Mouse (Mus musculus) intestine, embryonic 15.5 days (tissue): Measurements from ENCODE around the gene P4hb. TPM values are rescaled to one million over a fixed set of nuclear protein-coding genes. Genes with fewer than 3 reads are reported as not detected.

Source experiments
- polyA plus RNA-seq: library from polyadenylated mRNA; unstranded; fragments of >200 nt; fragmentation: Nextera tagmentation; extraction: Ambion mirVana; gene quantifications from 2 replicates; pipeline ENCODE4 v1.2.1, GENCODE M21; 2015

The P4hb gene
- polyA plus RNA-seq, 1 experiment from 2014 or later, result 992 TPM

Other genes starting within 250 kb of the P4hb start
- 2,607 and 2,658 TPM in 2 replicates for gene Actg1, start 224.7 kb downstream of the P4hb start, polyA plus RNA-seq
- 0.18 TPM in 1 of 2 replicates, not detected in the other for gene Fscn2, start 211.7 kb downstream of the P4hb start, polyA plus RNA-seq
- gene Faap100, start 194.5 kb downstream of the P4hb start, polyA plus RNA-seq, result 24.2 and 29.4 TPM in 2 replicates
- 26.6 and 28.9 TPM in 2 replicates for gene Nploc4, start 135.5 kb downstream of the P4hb start, polyA plus RNA-seq
- not detected in 2 replicates for gene Tspan10, start 130.6 kb downstream of the P4hb start, polyA plus RNA-seq
- gene Pde6g, start 119.8 kb downstream of the P4hb start, polyA plus RNA-seq, result 0.18 and 0.34 TPM in 2 replicates
- 16.4 and 18.2 TPM in 2 replicates for gene Oxld1, start 115.2 kb downstream of the P4hb start, polyA plus RNA-seq
- 27.6 and 31.3 TPM in 2 replicates for gene Ccdc137, start 115.1 kb downstream of the P4hb start, polyA plus RNA-seq
- 34.7 and 36.5 TPM in 2 replicates for gene Arl16, start 105.6 kb downstream of the P4hb start, polyA plus RNA-seq
- 222 and 231 TPM in 2 replicates for gene Mrpl12, start 88.6 kb downstream of the P4hb start, polyA plus RNA-seq
- gene Slc25a10, start 81.4 kb downstream of the P4hb start, polyA plus RNA-seq, result 79.1 and 90.1 TPM in 2 replicates
- 0.58 and 0.67 TPM in 2 replicates for gene Gcgr, start 42.6 kb downstream of the P4hb start, polyA plus RNA-seq
- 135 and 142 TPM in 2 replicates for gene Mcrip1, start 23.5 kb downstream of the P4hb start, polyA plus RNA-seq
- gene Ppp1r27, start 22.1 kb downstream of the P4hb start, polyA plus RNA-seq, result not detected in 2 replicates
- 559 and 611 TPM in 2 replicates for gene Arhgdia, start 8.4 kb upstream of the P4hb start, polyA plus RNA-seq
- gene Alyref, start 25.1 kb upstream of the P4hb start, polyA plus RNA-seq, result 406 and 459 TPM in 2 replicates
- 178 and 194 TPM in 2 replicates for gene Anapc11, start 25.2 kb upstream of the P4hb start, polyA plus RNA-seq
- gene Npb, start 35.2 kb upstream of the P4hb start, polyA plus RNA-seq, result 2.7 and 3.6 TPM in 2 replicates
- 250 and 306 TPM in 2 replicates for gene Pcyt2, start 44.7 kb upstream of the P4hb start, polyA plus RNA-seq
- 40.1 and 42.2 TPM in 2 replicates for gene Sirt7, start 52.0 kb upstream of the P4hb start, polyA plus RNA-seq
- gene Mafg, start 60.3 kb upstream of the P4hb start, polyA plus RNA-seq, result 26.9 and 28.5 TPM in 2 replicates
- gene Pycr1, start 70.5 kb upstream of the P4hb start, polyA plus RNA-seq, result 26.4 TPM in 2 replicates
- gene Myadml2, start 74.9 kb upstream of the P4hb start, polyA plus RNA-seq, result not detected in 2 replicates
- gene Notum, start 87.9 kb upstream of the P4hb start, polyA plus RNA-seq, result 1.6 and 3.0 TPM in 2 replicates
- 96.0 and 103 TPM in 2 replicates for gene Aspscr1, start 99.7 kb upstream of the P4hb start, polyA plus RNA-seq
- gene Cenpx, start 140.5 kb upstream of the P4hb start, polyA plus RNA-seq, result 163 and 170 TPM in 2 replicates
- 42.0 and 45.4 TPM in 2 replicates for gene Lrrc45, start 140.7 kb upstream of the P4hb start, polyA plus RNA-seq
- 34.2 and 35.8 TPM in 2 replicates for gene Rac3, start 148.2 kb upstream of the P4hb start, polyA plus RNA-seq
- 31.3 and 41.7 TPM in 2 replicates for gene Dcxr, start 154.0 kb upstream of the P4hb start, polyA plus RNA-seq
- gene Cbr2, start 158.9 kb upstream of the P4hb start, polyA plus RNA-seq, result 0.79 and 2.4 TPM in 2 replicates
- 6.8 and 10.3 TPM in 2 replicates for gene Hmga1b, start 189.5 kb upstream of the P4hb start, polyA plus RNA-seq
- 33.1 and 36.5 TPM in 2 replicates for gene Rfng, start 211.0 kb upstream of the P4hb start, polyA plus RNA-seq
- gene Gps1, start 211.0 kb upstream of the P4hb start, polyA plus RNA-seq, result 170 and 184 TPM in 2 replicates
- 76.5 and 82.1 TPM in 2 replicates for gene Dus1l, start 223.2 kb upstream of the P4hb start, polyA plus RNA-seq